Mouse (Mus musculus): ENCODE measurements around the gene Dnah10.

- TF ChIP-seq CTCF (IDR thresholded peaks at IDR 0.05; ENCODE audit: low read depth, low read length) (no peak), POLR2A (IDR thresholded peaks at IDR 0.05; ENCODE audit: extremely low read depth, insufficient read depth, low read length) (no peak)
Measured at GRCm38 (mm10) chr5:124883877-124884276, 159.0 kb downstream of the Dnah10 start.

Data from liver, adult 2 months (tissue).